Mouse (Mus musculus): ENCODE data around the gene Rbfox1. TPM values are rescaled to one million over a fixed set of nuclear protein-coding genes. Genes with fewer than 3 reads are reported as not detected.

Gene Rbfox1
- polyA plus RNA-seq, 1 experiment = not detected

GRCm38 (mm10) chr16:7229232-7229631, 1344.1 kb downstream of the Rbfox1 start:
- H3K4me1 ChIP-seq (ENCODE audit: control insufficient read depth, insufficient read depth, low read length) = no peaks in the 10 kb centered on the region
- no peak for TF ChIP-seq POLR2A (IDR thresholded peaks at IDR 0.05; ENCODE audit: insufficient read depth, low read length)
- no peak for TF ChIP-seq CTCF (IDR thresholded peaks at IDR 0.05; ENCODE audit: low read depth, low read length)
- no peak for TF ChIP-seq EP300 (IDR thresholded peaks at IDR 0.05; ENCODE audit: insufficient read depth, low read depth, low read length)

GRCm38 (mm10) chr16:7241627-7242026, 1356.5 kb downstream of the Rbfox1 start:
- no peaks in the 10 kb centered on the region for H3K4me1 ChIP-seq (ENCODE audit: control insufficient read depth, insufficient read depth, low read length)
- H3K27ac ChIP-seq (ENCODE audit: insufficient read depth, low read length) = no peak overlapping the region
- no peak overlapping the region for H3K9ac ChIP-seq (ENCODE audit: low read depth, poor library complexity, severe bottlenecking)
- H3K36me3 ChIP-seq (ENCODE audit: control insufficient read depth, insufficient read depth, low read length, poor library complexity, severe bottlenecking) = no peaks in the 10 kb centered on the region
- no peak for TF ChIP-seq POLR2A (IDR thresholded peaks at IDR 0.05; ENCODE audit: insufficient read depth, low read length)
- no peak for TF ChIP-seq EP300 (IDR thresholded peaks at IDR 0.05; ENCODE audit: insufficient read depth, low read depth, low read length)
- TF ChIP-seq CTCF (IDR thresholded peaks at IDR 0.05; ENCODE audit: low read depth, low read length) = no peak
- no peak overlapping the region for H3K4me3 ChIP-seq (ENCODE audit: low read depth, low read length)
- H3K9me3 ChIP-seq (replicated peaks; ENCODE audit: control insufficient read depth, insufficient read depth, low read length, poor library complexity, severe bottlenecking) = no peaks in the 10 kb centered on the region
- H3K27me3 ChIP-seq (ENCODE audit: control insufficient read depth, insufficient read depth, low read length, poor library complexity, severe bottlenecking) = no peaks in the 10 kb centered on the region

More at GRCm38 (mm10) chr16:7229232-7229631, 1344.1 kb downstream of the Rbfox1 start:
- Histone ChIP-seq H3K27me3 (ENCODE audit: control insufficient read depth, insufficient read depth, low read length, poor library complexity, severe bottlenecking) (no peaks in the 10 kb centered on the region), H3K27ac (ENCODE audit: insufficient read depth, low read length) (no peak overlapping the region), H3K36me3 (ENCODE audit: control insufficient read depth, insufficient read depth, low read length, poor library complexity, severe bottlenecking) (no peaks in the 10 kb centered on the region), H3K9ac (ENCODE audit: low read depth, poor library complexity, severe bottlenecking) (no peak overlapping the region), H3K9me3 (replicated peaks; ENCODE audit: control insufficient read depth, insufficient read depth, low read length, poor library complexity, severe bottlenecking) (no peaks in the 10 kb centered on the region), H3K4me3 (ENCODE audit: low read depth, low read length) (no peak overlapping the region)

- Histone ChIP-seq H3K4me3 (ENCODE audit: low read depth, low read length) (no peak overlapping the region), H3K9me3 (replicated peaks; ENCODE audit: control insufficient read depth, insufficient read depth, low read length, poor library complexity, severe bottlenecking) (no peaks in the 10 kb centered on the region)
- TF ChIP-seq POLR2A (IDR thresholded peaks at IDR 0.05; ENCODE audit: insufficient read depth, low read length) (no peak), CTCF (IDR thresholded peaks at IDR 0.05; ENCODE audit: low read depth, low read length) (no peak), EP300 (IDR thresholded peaks at IDR 0.05; ENCODE audit: insufficient read depth, low read depth, low read length) (no peak)
These were observed 1357.3 kb downstream of the Rbfox1 start for GRCm38 (mm10) chr16:7242501-7242900.

GRCm38 (mm10) chr16:7244382-7244781, 1359.2 kb downstream of the Rbfox1 start:
- no peaks in the 10 kb centered on the region for H3K4me1 ChIP-seq (ENCODE audit: control insufficient read depth, insufficient read depth, low read length)
- H3K27ac ChIP-seq (ENCODE audit: insufficient read depth, low read length) = no peak overlapping the region
- TF ChIP-seq EP300 (IDR thresholded peaks at IDR 0.05; ENCODE audit: insufficient read depth, low read depth, low read length) = no peak
- no peak for TF ChIP-seq CTCF (IDR thresholded peaks at IDR 0.05; ENCODE audit: low read depth, low read length)
- TF ChIP-seq POLR2A (IDR thresholded peaks at IDR 0.05; ENCODE audit: insufficient read depth, low read length) = no peak
- no peaks in the 10 kb centered on the region for H3K36me3 ChIP-seq (ENCODE audit: control insufficient read depth, insufficient read depth, low read length, poor library complexity, severe bottlenecking)
- no peak overlapping the region for H3K9ac ChIP-seq (ENCODE audit: low read depth, poor library complexity, severe bottlenecking)
- no peaks in the 10 kb centered on the region for H3K9me3 ChIP-seq (replicated peaks; ENCODE audit: control insufficient read depth, insufficient read depth, low read length, poor library complexity, severe bottlenecking)
- H3K27me3 ChIP-seq (ENCODE audit: control insufficient read depth, insufficient read depth, low read length, poor library complexity, severe bottlenecking) = no peaks in the 10 kb centered on the region
- H3K4me3 ChIP-seq (ENCODE audit: low read depth, low read length) = no peak overlapping the region

More at GRCm38 (mm10) chr16:7242501-7242900, 1357.3 kb downstream of the Rbfox1 start:
- Histone ChIP-seq H3K4me1 (ENCODE audit: control insufficient read depth, insufficient read depth, low read length) (no peaks in the 10 kb centered on the region), H3K36me3 (ENCODE audit: control insufficient read depth, insufficient read depth, low read length, poor library complexity, severe bottlenecking) (no peaks in the 10 kb centered on the region), H3K27ac (ENCODE audit: insufficient read depth, low read length) (no peak overlapping the region), H3K27me3 (ENCODE audit: control insufficient read depth, insufficient read depth, low read length, poor library complexity, severe bottlenecking) (no peaks in the 10 kb centered on the region), H3K9ac (ENCODE audit: low read depth, poor library complexity, severe bottlenecking) (no peak overlapping the region)

GRCm38 (mm10) chr16:7251696-7252095, 1366.5 kb downstream of the Rbfox1 start:
- no peak overlapping the region for H3K9ac ChIP-seq (ENCODE audit: low read depth, poor library complexity, severe bottlenecking)
- no peaks in the 10 kb centered on the region for H3K36me3 ChIP-seq (ENCODE audit: control insufficient read depth, insufficient read depth, low read length, poor library complexity, severe bottlenecking)
- no peaks in the 10 kb centered on the region for H3K27me3 ChIP-seq (ENCODE audit: control insufficient read depth, insufficient read depth, low read length, poor library complexity, severe bottlenecking)
- no peak for TF ChIP-seq CTCF (IDR thresholded peaks at IDR 0.05; ENCODE audit: low read depth, low read length)
- TF ChIP-seq POLR2A (IDR thresholded peaks at IDR 0.05; ENCODE audit: insufficient read depth, low read length) = no peak
- TF ChIP-seq EP300 (IDR thresholded peaks at IDR 0.05; ENCODE audit: insufficient read depth, low read depth, low read length) = no peak
- H3K9me3 ChIP-seq (replicated peaks; ENCODE audit: control insufficient read depth, insufficient read depth, low read length, poor library complexity, severe bottlenecking) = no peaks in the 10 kb centered on the region
- no peaks in the 10 kb centered on the region for H3K4me1 ChIP-seq (ENCODE audit: control insufficient read depth, insufficient read depth, low read length)
- no peak overlapping the region for H3K27ac ChIP-seq (ENCODE audit: insufficient read depth, low read length)
- no peak overlapping the region for H3K4me3 ChIP-seq (ENCODE audit: low read depth, low read length)

GRCm38 (mm10) chr16:7257366-7257765, 1372.2 kb downstream of the Rbfox1 start:
- Histone ChIP-seq H3K36me3 (ENCODE audit: control insufficient read depth, insufficient read depth, low read length, poor library complexity, severe bottlenecking) (no peaks in the 10 kb centered on the region), H3K9ac (ENCODE audit: low read depth, poor library complexity, severe bottlenecking) (no peak overlapping the region), H3K4me1 (ENCODE audit: control insufficient read depth, insufficient read depth, low read length) (no peaks in the 10 kb centered on the region), H3K4me3 (ENCODE audit: low read depth, low read length) (no peak overlapping the region), H3K27me3 (ENCODE audit: control insufficient read depth, insufficient read depth, low read length, poor library complexity, severe bottlenecking) (no peaks in the 10 kb centered on the region), H3K9me3 (replicated peaks; ENCODE audit: control insufficient read depth, insufficient read depth, low read length, poor library complexity, severe bottlenecking) (no peaks in the 10 kb centered on the region), H3K27ac (ENCODE audit: insufficient read depth, low read length) (no peak overlapping the region)
- TF ChIP-seq POLR2A (IDR thresholded peaks at IDR 0.05; ENCODE audit: insufficient read depth, low read length) (no peak), EP300 (IDR thresholded peaks at IDR 0.05; ENCODE audit: insufficient read depth, low read depth, low read length) (no peak), CTCF (IDR thresholded peaks at IDR 0.05; ENCODE audit: low read depth, low read length) (no peak)
